Mouse (Mus musculus): Measurements from ENCODE around the gene Npy4r. TPM values are rescaled to one million over a fixed set of nuclear protein-coding genes. Genes with fewer than 3 reads are reported as not detected.
A peak's percentile ranks its signal among the peaks of the same experiment; 100 is the strongest.

Npy4r gene
- under 1 TPM; 0.09 to 0.28 (median 0.18) TPM for total RNA-seq (2022)

- DNase-seq (ENCODE audit: low spot score): peak; percentile 27
Measured at GRCm38 (mm10) chr14:34152342-34152741, at the start of gene Npy4r. Gene Npy4r (minus strand): TSS chr14:34152489.

GRCm38 (mm10) chr14:34201231-34202035, 49.1 kb upstream of the Npy4r start, which contains the start of gene Gprin2:
Gene Gprin2 (minus strand): TSS chr14:34201653.
- DNase-seq (ENCODE audit: low spot score): no peak

- no peak for DNase-seq (ENCODE audit: low spot score)
Measured at GRCm38 (mm10) chr14:34200738-34201230, 48.5 kb upstream of the Npy4r start.

GRCm38 (mm10) chr14:34196706-34197105, 44.4 kb upstream of the Npy4r start:
- DNase-seq (ENCODE audit: low spot score): no peak

GRCm38 (mm10) chr14:34195466-34195865, 43.2 kb upstream of the Npy4r start:
- no peak for DNase-seq (ENCODE audit: low spot score)

- no peak for DNase-seq (ENCODE audit: low spot score)
Measured at GRCm38 (mm10) chr14:34193879-34194278, 41.6 kb upstream of the Npy4r start.

- no peak for DNase-seq (ENCODE audit: low spot score)
Measured at GRCm38 (mm10) chr14:34190361-34190760, 38.1 kb upstream of the Npy4r start.

GRCm38 (mm10) chr14:34188629-34189028, 36.3 kb upstream of the Npy4r start:
- DNase-seq (ENCODE audit: low spot score): peak; percentile 22

- DNase-seq (ENCODE audit: low spot score): no peak
Measured at GRCm38 (mm10) chr14:34183101-34183500, 30.8 kb upstream of the Npy4r start.

- no peak for DNase-seq (ENCODE audit: low spot score)
Measured at GRCm38 (mm10) chr14:34179351-34179750, 27.1 kb upstream of the Npy4r start.

DNA sequence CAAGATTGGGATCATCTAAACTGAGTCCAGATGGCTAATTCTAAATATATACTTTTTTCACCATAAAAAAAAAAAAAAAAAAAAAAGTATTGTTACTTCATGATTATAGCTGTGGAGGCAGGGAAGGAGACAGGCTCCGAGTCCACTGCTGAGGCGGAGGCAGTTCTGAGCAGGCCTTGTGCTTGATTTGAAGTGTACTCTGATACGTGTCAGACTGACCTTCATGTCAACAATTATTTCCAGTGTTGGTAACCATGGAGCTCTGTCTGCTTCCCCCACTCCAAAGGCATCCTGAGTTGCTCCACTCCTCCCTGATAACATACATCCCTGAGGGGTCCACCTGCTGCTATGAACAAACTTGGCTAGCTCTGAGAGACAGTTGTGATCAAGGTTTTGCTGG, 18.8 kb upstream of the Npy4r start:
- no peak for DNase-seq (ENCODE audit: low spot score)

DNA sequence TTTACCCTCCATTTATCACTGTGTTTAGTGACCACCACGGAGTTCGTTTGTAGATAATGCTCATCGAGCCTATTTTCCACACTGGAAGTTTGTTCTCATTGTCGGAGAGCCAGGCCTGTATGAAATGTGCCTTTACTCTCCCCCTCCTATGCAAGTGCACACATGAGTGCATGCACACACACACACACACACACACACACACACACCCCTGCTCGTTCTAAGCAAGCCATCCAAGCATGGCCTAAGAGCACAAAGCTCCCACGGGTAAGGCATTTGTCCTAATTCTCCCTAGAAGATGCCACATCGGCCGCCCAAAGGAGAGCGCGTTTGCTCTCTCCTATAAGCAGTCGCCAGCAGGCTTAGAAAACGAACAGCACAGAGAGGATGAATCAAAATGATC, 3.5 kb upstream of the Npy4r start:
- DNase-seq (ENCODE audit: low spot score): no peak

DNA sequence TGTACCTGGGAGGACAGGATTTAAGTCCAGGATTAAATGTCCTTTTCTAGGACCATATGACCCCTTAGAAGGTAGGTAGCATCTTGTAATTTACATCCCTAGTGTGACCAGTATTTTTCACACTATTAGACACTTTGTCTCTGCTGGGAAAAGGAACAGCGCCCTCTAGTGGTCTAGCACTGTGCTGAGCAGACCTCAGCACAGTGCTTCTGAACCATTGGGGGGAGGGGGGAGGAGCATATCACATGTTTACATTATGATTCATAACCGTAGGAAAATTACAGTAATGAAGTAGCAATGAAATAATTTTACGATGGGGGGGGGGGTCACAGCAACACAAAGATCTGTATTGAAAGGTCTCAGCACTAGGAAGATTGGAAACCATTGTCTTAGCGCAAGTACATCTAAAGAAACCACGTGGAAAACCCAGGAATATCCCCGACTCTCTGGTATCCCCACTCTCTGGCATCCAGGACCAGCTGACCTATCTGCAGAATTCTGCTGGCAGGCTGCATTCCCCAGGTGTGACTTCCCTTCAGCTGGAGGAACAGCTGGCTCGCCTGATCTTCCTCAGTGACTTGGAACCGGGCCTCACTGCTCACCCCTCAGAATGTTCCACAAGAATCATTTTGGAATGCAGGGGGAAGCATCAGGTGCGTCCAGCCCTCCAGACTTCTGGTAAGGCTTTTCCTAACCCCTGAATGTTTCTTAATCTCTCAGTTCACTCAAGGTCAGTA, 2.5 kb upstream of the Npy4r start:
- DNase-seq (ENCODE audit: low spot score): peak; percentile 24

DNA sequence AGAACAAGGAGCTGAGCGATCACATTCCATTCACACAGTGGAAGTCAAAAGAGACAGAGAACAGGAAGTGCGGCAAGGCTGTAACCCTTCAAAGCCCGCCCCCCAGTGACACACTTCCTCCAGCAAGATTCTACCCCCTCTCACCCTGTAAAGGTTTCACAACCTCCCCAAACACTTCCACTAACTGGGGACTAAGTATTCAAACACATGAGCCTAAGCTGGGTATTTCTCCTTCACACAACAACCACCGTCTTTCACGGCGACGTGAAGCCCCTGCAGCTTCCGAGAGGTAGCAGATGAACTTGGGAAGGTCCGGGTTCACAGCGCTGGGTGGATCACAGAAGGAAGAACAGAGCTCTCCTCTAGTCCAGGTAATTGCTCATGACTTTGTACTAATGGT, 9.4 kb downstream of the Npy4r start:
- DNase-seq (ENCODE audit: low spot score): no peak

- no peak for DNase-seq (ENCODE audit: low spot score)
Measured at GRCm38 (mm10) chr14:34142316-34142715, 10.0 kb downstream of the Npy4r start.

DNA sequence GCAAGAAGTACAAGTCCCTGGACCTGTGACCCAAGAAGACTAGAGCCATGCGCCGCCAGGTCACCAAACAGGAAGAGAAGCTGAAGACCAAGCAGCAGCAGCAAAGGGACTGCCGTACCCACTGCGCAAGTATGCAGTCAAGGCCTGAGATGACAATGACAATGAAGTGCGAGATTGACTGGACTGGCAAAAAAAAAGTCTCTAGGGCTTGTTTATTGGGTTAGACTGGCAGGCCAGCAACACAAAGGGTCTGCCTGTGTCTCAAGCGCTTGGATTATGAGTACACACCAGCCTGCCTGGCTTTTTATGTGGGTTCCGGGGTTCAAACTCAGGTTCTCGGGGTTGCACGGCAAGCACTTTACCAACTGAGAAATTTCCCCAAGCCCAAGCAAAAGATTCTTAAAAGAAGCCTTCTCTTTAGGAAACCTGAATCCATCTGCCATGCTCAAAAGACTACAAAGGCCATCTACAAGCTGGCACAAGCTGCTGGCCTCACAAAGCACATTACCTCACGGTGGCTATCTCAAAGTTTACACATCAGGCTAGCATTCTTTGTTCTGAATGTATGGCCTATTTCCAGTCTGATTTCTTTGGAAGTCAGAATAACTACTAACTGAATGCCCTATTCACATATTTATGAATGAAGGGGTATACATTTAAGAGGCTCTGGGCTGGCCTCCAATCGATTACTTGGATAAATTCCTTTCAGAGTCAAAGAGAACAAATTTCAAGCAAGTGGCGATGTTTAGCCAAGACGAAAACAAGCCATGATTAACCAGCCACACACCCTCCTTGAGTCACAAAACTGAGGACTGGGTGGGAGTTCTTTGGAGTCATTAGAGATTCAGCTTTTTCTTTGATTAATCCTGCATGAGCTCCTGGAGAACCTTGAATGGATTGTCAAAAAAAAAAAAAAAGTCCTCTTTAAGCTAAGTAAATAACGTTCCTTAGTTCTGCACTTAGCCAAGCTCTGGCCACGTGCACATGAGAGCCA, 12.3 kb downstream of the Npy4r start:
- DNase-seq (ENCODE audit: low spot score): no peak

DNA sequence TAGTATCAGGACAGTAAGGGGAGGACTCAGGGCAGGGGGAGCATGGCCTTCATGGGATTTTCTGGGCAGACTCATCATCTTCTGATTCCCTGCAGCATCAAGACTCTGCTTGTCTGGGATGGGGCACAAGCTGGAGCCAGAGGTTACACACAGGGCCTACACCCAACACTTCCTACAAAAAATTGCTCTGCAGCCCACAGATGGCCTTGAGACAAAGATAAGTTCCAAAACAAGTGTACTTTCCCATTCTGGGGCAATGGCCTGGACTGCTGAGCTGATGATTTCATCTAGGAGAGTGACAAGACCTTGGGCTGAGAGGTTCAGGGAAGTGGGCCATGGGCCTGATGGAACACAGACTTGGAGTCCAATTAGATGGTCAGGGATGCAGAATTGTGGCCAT, 16.9 kb downstream of the Npy4r start:
- no peak for DNase-seq (ENCODE audit: low spot score)

- no peak for DNase-seq (ENCODE audit: low spot score)
Measured at GRCm38 (mm10) chr14:34131216-34131615, 21.1 kb downstream of the Npy4r start.

DNA sequence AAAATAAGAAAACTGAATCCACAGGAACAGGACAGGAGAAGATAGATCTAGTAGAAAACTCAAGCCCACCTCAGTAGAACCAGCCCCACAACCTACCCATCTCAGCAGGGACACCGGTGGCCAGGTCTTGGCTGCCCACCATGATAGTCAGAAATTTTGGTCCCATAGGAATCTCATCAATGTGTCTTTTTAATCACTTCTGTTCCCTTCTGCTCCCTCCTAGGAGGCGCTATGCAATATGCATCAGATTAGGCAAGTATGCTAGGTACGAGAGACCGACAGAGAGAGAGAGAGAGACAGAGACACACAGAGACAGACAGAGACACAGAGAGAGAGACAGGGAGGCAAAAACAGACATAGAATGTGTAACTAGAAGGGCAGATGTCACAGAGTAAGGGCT, 30.6 kb downstream of the Npy4r start:
- DNase-seq (ENCODE audit: low spot score): no peak

- no peak for DNase-seq (ENCODE audit: low spot score)
Measured at GRCm38 (mm10) chr14:34120923-34121351, 31.4 kb downstream of the Npy4r start.
